Mouse (Mus musculus) heart, adult 2 months (tissue): ENCODE measurements around the gene Hoxa6.

Experiments
- CTCF ChIP-seq: fragments of 200-600 bp; IDR thresholded peaks from 2 replicates; pipeline ENCODE4 v1.8.1; 2022; ENCODE audit warnings: antibody characterized with exemption, mild to moderate bottlenecking, moderate library complexity
- EP300 ChIP-seq: fragments of 200-500 bp; IDR thresholded peaks from 2 replicates; pipeline ENCODE4 v1.6.1; 2011; ENCODE audit warnings: low read depth, low read length, control low read depth; ENCODE audit not compliant: insufficient read depth
- POLR2A ChIP-seq: fragments of 200-500 bp; IDR thresholded peaks from 2 replicates; pipeline ENCODE4 v1.6.1; 2011; ENCODE audit warnings: mild to moderate bottlenecking, low read depth, low read length, control low read depth; ENCODE audit not compliant: insufficient read depth

GRCm38 (mm10) chr6:52167176-52167575 is 41.3 kb downstream of the Hoxa6 start:
- TF ChIP-seq CTCF = no peak
- no peak for TF ChIP-seq POLR2A
- TF ChIP-seq EP300 = no peak
